Mouse (Mus musculus): ENCODE data around the gene Cblc.

- no peak for TF ChIP-seq CTCF (conservative IDR thresholded peaks at IDR 0.05; ENCODE audit: low read length)
- TF ChIP-seq POU5F1 (IDR thresholded peaks at IDR 0.05; ENCODE audit: borderline replicate concordance, low read length) = no peak
Observed at GRCm38 (mm10) chr7:19817382-19818105, 20.9 kb upstream of the Cblc start.

All from E14TG2a.4 (cell line).